Mouse (Mus musculus) CH12.LX (cell line): ENCODE measurements at regions not wholly inside any gene's neighbourhood (a gene's known extent, or its start where the extent isn't known, plus 50 kb on each side); places are given as distances from the start of the nearest gene placed in this dataset.

Experiments used
- DNase-seq: peaks from one replicate; pipeline ENCODE4 v3.0.0-alpha.2; 2013; ENCODE audit errors: extremely low read depth
- H3K27ac ChIP-seq: 2 replicates; pipeline ENCODE4 v1.5.1; 2012; ENCODE audit warnings: low read depth, mild to moderate bottlenecking, control low read depth, moderate library complexity; ENCODE audit not compliant: insufficient read depth
- H3K27me3 ChIP-seq: replicated peaks from 2 replicates; pipeline ENCODE3; 2012; ENCODE audit warnings: inconsistent platforms
- H3K36me3 ChIP-seq, 2 experiments: replicated peaks in 1 of 2; 2 replicates each; pipeline versions ENCODE3 to v1.6.1; 2012; ENCODE audit warnings: inconsistent platforms in 1 of 2, low read length in 1 of 2, mild to moderate bottlenecking in 1 of 2, mixed read lengths in 1 of 2, moderate library complexity in 1 of 2; ENCODE audit not compliant: control insufficient read depth in 1 of 2, insufficient read depth in 1 of 2
- H3K4me1 ChIP-seq, 2 experiments: 2 replicates each; pipeline ENCODE4 v1.6.1; 2012; ENCODE audit warnings: inconsistent platforms in 1 of 2, moderate library complexity in 1 of 2; ENCODE audit not compliant: insufficient read depth in 2 of 2, control insufficient read depth in 1 of 2
- H3K4me2 ChIP-seq: 2 replicates; pipeline ENCODE4 v1.6.1; 2012; ENCODE audit warnings: low read depth, mild to moderate bottlenecking, control low read depth; ENCODE audit not compliant: poor library complexity, insufficient read depth, severe bottlenecking
- H3K4me3 ChIP-seq, 3 experiments: fragments of 150-350 bp in 1 of 3; sonication (generic) in 1 of 3; replicated peaks in 1 of 3; 2 replicates each; pipeline versions ENCODE3 to v1.5.1; 2011 to 2012; ENCODE audit warnings: low read depth in 2 of 3, low read length in 2 of 3, mild to moderate bottlenecking in 2 of 3, moderate library complexity in 2 of 3, control low read depth in 1 of 3, improper control_type of control experiment in 1 of 3, inconsistent platforms in 1 of 3, mixed read lengths in 1 of 3; ENCODE audit not compliant: poor library complexity in 1 of 3
- H3K79me2 ChIP-seq: replicated peaks from 2 replicates; pipeline ENCODE4 v1.6.1; 2012; ENCODE audit warnings: mild to moderate bottlenecking, moderate library complexity; ENCODE audit not compliant: control insufficient read depth, poor library complexity, insufficient read depth, severe bottlenecking; ENCODE audit errors: extremely low read depth
- H3K9ac ChIP-seq: 2 replicates; pipeline ENCODE4 v1.6.1; 2012; ENCODE audit warnings: low read depth, mild to moderate bottlenecking, control low read depth, moderate library complexity; ENCODE audit not compliant: insufficient read depth
- H3K9me3 ChIP-seq: replicated peaks from 2 replicates; pipeline ENCODE3; 2012; ENCODE audit warnings: low read length, inconsistent platforms, mixed read lengths
- BHLHE40 ChIP-seq: IDR thresholded peaks from 2 replicates; pipeline ENCODE4 v1.6.1; 2011; ENCODE audit warnings: mild to moderate bottlenecking, low read depth, low read length, improper control_type of control experiment
- CHD1 ChIP-seq: IDR thresholded peaks from 2 replicates; pipeline ENCODE4 v1.6.1; 2012; ENCODE audit warnings: low read depth, low read length, improper control_type of control experiment, inconsistent platforms
- CHD2 ChIP-seq: IDR thresholded peaks from 2 replicates; pipeline ENCODE4 v1.6.1; 2011; ENCODE audit warnings: low read length, improper control_type of control experiment
- CTCF ChIP-seq, 2 experiments: IDR thresholded peaks in 1 of 2; conservative IDR thresholded peaks in 1 of 2; 2 replicates each; pipeline ENCODE4 v1.5.1; 2011 to 2012; ENCODE audit warnings: low read depth in 2 of 2, low read length in 2 of 2, improper control_type of control experiment in 1 of 2, inconsistent platforms in 1 of 2, mild to moderate bottlenecking in 1 of 2, moderate library complexity in 1 of 2
- E2F4 ChIP-seq: IDR thresholded peaks from 2 replicates; pipeline ENCODE4 v1.6.1; 2011; ENCODE audit warnings: low read depth, low read length, improper control_type of control experiment; ENCODE audit not compliant: insufficient replicate concordance
- ELF1 ChIP-seq: IDR thresholded peaks from 2 replicates; pipeline ENCODE4 v1.6.1; 2014; ENCODE audit warnings: low read depth, mild to moderate bottlenecking, inconsistent platforms, low read length, improper control_type of control experiment
- EP300 ChIP-seq: IDR thresholded peaks from 2 replicates; pipeline ENCODE4 v1.6.1; 2011; ENCODE audit warnings: low read length, improper control_type of control experiment
- ETS1 ChIP-seq: conservative IDR thresholded peaks from 2 replicates; pipeline ENCODE4 v1.6.1; 2012; ENCODE audit warnings: low read depth, mild to moderate bottlenecking, inconsistent platforms, low read length, improper control_type of control experiment, moderate library complexity
- GABPA ChIP-seq: IDR thresholded peaks from 2 replicates; pipeline ENCODE4 v1.6.1; 2012; ENCODE audit warnings: low read depth, low read length, improper control_type of control experiment, inconsistent platforms; ENCODE audit not compliant: insufficient replicate concordance
- HCFC1 ChIP-seq: IDR thresholded peaks from 2 replicates; pipeline ENCODE4 v1.6.1; 2012; ENCODE audit warnings: low read depth, mild to moderate bottlenecking, inconsistent platforms, low read length, improper control_type of control experiment
- IRF4 ChIP-seq: IDR thresholded peaks from 2 replicates; pipeline ENCODE4 v1.6.1; 2014; ENCODE audit warnings: low read depth, mild to moderate bottlenecking, inconsistent platforms, low read length, improper control_type of control experiment
- JUN ChIP-seq: IDR thresholded peaks from 2 replicates; pipeline ENCODE4 v1.6.1; 2011; ENCODE audit warnings: low read depth, mild to moderate bottlenecking, low read length, improper control_type of control experiment, moderate library complexity; ENCODE audit not compliant: insufficient read depth
- JUND ChIP-seq: conservative IDR thresholded peaks from 2 replicates; pipeline ENCODE4 v1.6.1; 2011; ENCODE audit warnings: low read depth, low read length, improper control_type of control experiment
- KAT2A ChIP-seq: IDR thresholded peaks from 2 replicates; pipeline ENCODE4 v1.6.1; 2012; ENCODE audit warnings: low read length, improper control_type of control experiment, inconsistent platforms; ENCODE audit not compliant: insufficient replicate concordance
- MAFK ChIP-seq: IDR thresholded peaks from 2 replicates; pipeline ENCODE4 v1.6.1; 2011; ENCODE audit warnings: low read length, improper control_type of control experiment; ENCODE audit not compliant: insufficient replicate concordance
- MAX ChIP-seq: IDR thresholded peaks from 2 replicates; pipeline ENCODE4 v1.6.1; 2011; ENCODE audit warnings: low read length, improper control_type of control experiment
- MAZ ChIP-seq: IDR thresholded peaks from 2 replicates; pipeline ENCODE4 v1.6.1; 2012; ENCODE audit warnings: low read depth, mild to moderate bottlenecking, inconsistent platforms, low read length, improper control_type of control experiment, moderate library complexity
- MEF2A ChIP-seq: IDR thresholded peaks from 2 replicates; pipeline ENCODE4 v1.6.1; 2014; ENCODE audit warnings: low read depth, mild to moderate bottlenecking, inconsistent platforms, low read length, improper control_type of control experiment, borderline replicate concordance
- MXI1 ChIP-seq: IDR thresholded peaks from 2 replicates; pipeline ENCODE4 v1.6.1; 2011; ENCODE audit warnings: mild to moderate bottlenecking, low read depth, low read length, improper control_type of control experiment
- MYC ChIP-seq: IDR thresholded peaks from 2 replicates; pipeline ENCODE4 v1.6.1; 2011; ENCODE audit warnings: low read depth, mild to moderate bottlenecking, improper control_type of control experiment, low read length
- NELFE ChIP-seq: IDR thresholded peaks from 2 replicates; pipeline ENCODE4 v1.6.1; 2011; ENCODE audit warnings: low read depth, low read length, improper control_type of control experiment
- PAX5 ChIP-seq: IDR thresholded peaks from 2 replicates; pipeline ENCODE4 v1.6.1; 2012; ENCODE audit warnings: low read length, inconsistent platforms, mixed read lengths
- POLR2A ChIP-seq: IDR thresholded peaks from 2 replicates; pipeline ENCODE4 v1.6.1; 2011; ENCODE audit warnings: low read depth, mild to moderate bottlenecking, improper control_type of control experiment, low read length
- POLR2AphosphoS2 ChIP-seq: IDR thresholded peaks from 2 replicates; pipeline ENCODE4 v1.6.1; 2011; ENCODE audit warnings: low read depth, low read length, improper control_type of control experiment
- RAD21 ChIP-seq: IDR thresholded peaks from 2 replicates; pipeline ENCODE4 v1.6.1; 2011; ENCODE audit warnings: low read depth, mild to moderate bottlenecking, low read length, improper control_type of control experiment, moderate library complexity
- TBP ChIP-seq: conservative IDR thresholded peaks from 2 replicates; pipeline ENCODE4 v1.6.1; 2011; ENCODE audit warnings: low read depth, low read length, improper control_type of control experiment
- TCF12 ChIP-seq: IDR thresholded peaks from 2 replicates; pipeline ENCODE4 v1.6.1; 2014; ENCODE audit warnings: low read depth, mild to moderate bottlenecking, inconsistent platforms, low read length, improper control_type of control experiment
- USF1 ChIP-seq: IDR thresholded peaks from 2 replicates; pipeline ENCODE4 v1.6.1; 2014; ENCODE audit warnings: low read depth, mild to moderate bottlenecking, inconsistent platforms, low read length, improper control_type of control experiment
- USF2 ChIP-seq: conservative IDR thresholded peaks from 2 replicates; pipeline ENCODE4 v1.6.1; 2011; ENCODE audit warnings: low read depth, low read length, improper control_type of control experiment
- ZKSCAN1 ChIP-seq: IDR thresholded peaks from 2 replicates; pipeline ENCODE4 v1.6.1; 2012; ENCODE audit warnings: low read depth, inconsistent platforms, low read length, improper control_type of control experiment, borderline replicate concordance
- ZMIZ1 ChIP-seq: IDR thresholded peaks from 2 replicates; pipeline ENCODE4 v1.6.1; 2012; ENCODE audit warnings: low read depth, mild to moderate bottlenecking, inconsistent platforms, low read length, improper control_type of control experiment
- ZNF384 ChIP-seq: IDR thresholded peaks from 2 replicates; pipeline ENCODE4 v1.6.1; 2012; ENCODE audit warnings: low read depth, low read length, improper control_type of control experiment, inconsistent platforms
- dilution Hi-C: fragments of 300-500 bp; cut with MboI; formaldehyde crosslinking; loops from 2 replicates; pipeline ENCODE4 v1.14.3; 2020; ENCODE audit warnings: low sequenced_read_pairs; ENCODE audit not compliant: extremely low pct_unique_long_range_greater_than_20kb, extremely low pct_ligation_motif_present
- in situ Hi-C: fragments of 300-500 bp; cut with MboI; formaldehyde crosslinking; loops from 3 replicates; pipeline ENCODE4 v1.14.3; 2019; ENCODE audit warnings: low sequenced_read_pairs, low pct_ligation_motif_present, low pct_unique_long_range_greater_than_20kb, mixed read lengths

- Histone ChIP-seq H3K27me3 (no peaks in the 10 kb centered on the region), H3K9me3 (no peaks in the 10 kb centered on the region), H3K4me2 (no peak overlapping the region), H3K4me3 (no peak overlapping the region), H3K9ac (no peak overlapping the region), H3K36me3 (no peaks in the 10 kb centered on the region)
- DNase-seq: no peak
- TF ChIP-seq POLR2AphosphoS2: no peak
- no peak for TF ChIP-seq KAT2A
- no peak for TF ChIP-seq E2F4
- TF ChIP-seq TCF12: no peak
- no peak for TF ChIP-seq MAFK
- no peak for TF ChIP-seq USF1
- no peak for TF ChIP-seq PAX5
- TF ChIP-seq, all 38 proteins: peak for 0
- Histone ChIP-seq H3K4me1 (peaks cover 0 to 31% of the 10 kb centered on the region in 2 experiments; a peak in 2 of 4 replicates), H3K27ac (no peak overlapping the region), H3K79me2 (no peaks in the 10 kb centered on the region)
- dilution Hi-C loops (no loop called here), in situ Hi-C loops (no loop called here)
These were observed 94.5 kb upstream of the Fam174a start for GRCm38 (mm10) chr1:95218912-95219311.

GRCm38 (mm10) chr1:95223289-95223688 is 90.1 kb upstream of the Fam174a start:
- H3K4me2 ChIP-seq: 0 out of 2 replicates have a peak overlapping the region, but pooled peaks have one; percentile 29
- in situ Hi-C loops (no loop called here), dilution Hi-C loops (no loop called here)
- no peak overlapping the region for H3K27ac ChIP-seq
- TF ChIP-seq USF1: peak; percentile 40
- 0 out of 2 replicates have a peak, but pooled peaks have one; percentile 27 for TF ChIP-seq MAX
- peak; percentile 93 for TF ChIP-seq MEF2A
- no peak for TF ChIP-seq E2F4
- TF ChIP-seq CTCF (conservative IDR thresholded peaks at IDR 0.05 in 1 of 2, IDR thresholded peaks at IDR 0.05 in 1 of 2; ENCODE audit: low read depth in 2 of 2, low read length in 2 of 2): no peak
- TF ChIP-seq TBP: no peak
- TF ChIP-seq MAFK: no peak
- TF ChIP-seq HCFC1: no peak
- TF ChIP-seq PAX5: no peak
- 0 out of 2 replicates have a peak, but pooled peaks have one; percentile 30 for TF ChIP-seq IRF4
- no peak for TF ChIP-seq POLR2AphosphoS2
- no peak for TF ChIP-seq ZNF384
- no peak for TF ChIP-seq RAD21
- no peak for TF ChIP-seq POLR2A
- TF ChIP-seq CHD1: no peak; the same call in 1 of the 2 replicates
- peak; percentile 54 for TF ChIP-seq BHLHE40
- no peak for TF ChIP-seq ELF1
- TF ChIP-seq GABPA: no peak
- no peak for TF ChIP-seq TCF12
- TF ChIP-seq CHD2: no peak
- TF ChIP-seq JUND: no peak
- peak; percentile 55; the same call in 1 of the 2 replicates for TF ChIP-seq ETS1
- TF ChIP-seq EP300: peak; percentile 47
- TF ChIP-seq USF2: peak; percentile 29; the same call in 1 of the 2 replicates
- TF ChIP-seq NELFE: no peak
- no peak for TF ChIP-seq JUN
- no peak for TF ChIP-seq MAZ
- no peak for TF ChIP-seq MXI1
- TF ChIP-seq MYC: no peak
- TF ChIP-seq ZKSCAN1: no peak
- TF ChIP-seq ZMIZ1: no peak
- H3K4me1 ChIP-seq: peaks cover 2 to 29% of the 10 kb centered on the region in 2 experiments; a peak in 3 of 4 replicates
- no peak overlapping the region for H3K4me3 ChIP-seq
- H3K9me3 ChIP-seq: no peaks in the 10 kb centered on the region
- DNase-seq: peak; percentile 5
- H3K79me2 ChIP-seq: no peaks in the 10 kb centered on the region
- H3K27me3 ChIP-seq: no peaks in the 10 kb centered on the region
- H3K36me3 ChIP-seq: no peaks in the 10 kb centered on the region
- H3K9ac ChIP-seq: no peak overlapping the region
